Mouse (Mus musculus) lung, postnatal 14 days (tissue): Measurements from ENCODE around the gene Traf5.

Experiments used
- DNase-seq: peaks from one replicate; pipeline ENCODE4 v3.0.0; 2021

Traf5 gene

DNA sequence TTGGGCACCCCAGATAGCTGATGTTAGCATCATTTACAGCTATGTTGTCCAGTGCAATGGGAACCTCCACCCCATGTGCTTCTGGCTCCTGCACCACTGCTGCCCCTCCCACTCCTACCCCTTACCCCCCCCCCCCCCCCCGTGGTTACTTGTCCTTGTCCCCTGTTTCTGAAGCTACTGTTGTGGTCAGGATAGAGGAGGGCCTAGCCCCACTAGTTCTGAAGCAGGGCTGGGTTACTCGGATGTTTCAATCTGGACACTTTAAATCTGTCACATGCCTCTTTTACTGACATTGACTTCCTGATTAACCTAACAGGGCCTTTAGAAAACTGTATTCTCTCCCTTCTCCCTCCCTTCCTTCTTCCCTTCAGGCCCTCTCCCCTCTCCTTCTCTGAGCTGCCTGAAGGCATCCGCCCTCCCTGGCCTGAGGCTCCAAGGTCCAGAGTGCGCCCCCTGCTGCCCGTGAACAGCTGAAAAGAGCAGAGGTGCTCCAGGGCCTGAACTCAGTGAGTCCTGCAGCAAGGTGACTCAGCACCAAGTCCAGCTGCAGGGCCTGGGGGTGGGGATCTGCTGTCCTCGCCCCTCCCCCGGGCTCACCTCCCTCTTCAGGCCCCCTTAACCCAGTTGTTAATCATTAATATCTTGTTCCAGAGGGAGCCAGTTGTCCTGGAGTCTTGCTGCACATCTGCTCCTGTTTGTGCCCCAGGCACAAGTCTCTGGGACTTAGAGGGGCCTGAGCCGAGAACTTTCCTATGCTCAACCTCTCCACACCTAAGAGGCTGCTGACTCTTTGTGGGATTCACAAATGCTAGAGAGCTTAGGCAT, 128.2 kb downstream of the Traf5 start:
- peak; percentile 94 for DNase-seq

DNA sequence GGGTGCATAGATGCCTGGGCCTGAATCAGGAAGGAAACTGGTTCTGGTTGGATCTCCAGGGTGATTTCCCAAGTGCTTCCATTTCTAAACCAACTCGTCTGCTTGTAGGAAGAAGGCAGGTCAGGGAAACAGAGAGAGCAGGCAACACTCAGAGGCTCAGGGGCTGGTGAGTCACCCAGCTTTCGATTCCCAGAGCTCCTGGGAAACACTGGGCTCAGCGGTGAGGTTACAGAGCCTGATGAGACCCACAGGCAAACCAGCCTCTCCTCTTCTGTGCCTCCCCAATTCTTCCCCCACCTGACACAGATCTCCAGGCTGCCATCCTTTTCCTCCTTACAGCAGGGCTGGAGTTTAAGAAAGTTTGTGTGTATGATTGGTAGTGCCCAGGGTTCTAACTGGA, 128.9 kb downstream of the Traf5 start:
- no peak for DNase-seq

DNA sequence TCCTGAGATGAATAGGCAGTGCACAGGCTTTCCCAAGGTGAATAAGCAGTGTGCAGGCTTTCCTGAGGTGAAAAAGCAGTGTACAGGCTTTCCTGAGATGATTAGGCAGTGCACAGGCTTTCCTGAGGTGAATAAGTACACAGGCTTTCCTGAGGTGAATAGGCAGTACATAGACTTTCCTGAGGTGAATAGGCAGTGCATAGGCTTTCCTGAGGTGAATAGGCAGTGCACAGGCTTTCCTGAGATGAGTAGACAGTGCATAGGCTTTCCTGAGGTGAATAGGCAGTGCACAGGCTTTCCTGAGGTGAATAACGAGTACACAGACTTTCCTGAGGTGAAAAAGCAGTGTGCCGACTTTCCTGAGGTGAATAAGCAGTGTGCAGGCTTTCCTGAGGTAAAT, 131.4 kb downstream of the Traf5 start:
- DNase-seq: no peak

DNA sequence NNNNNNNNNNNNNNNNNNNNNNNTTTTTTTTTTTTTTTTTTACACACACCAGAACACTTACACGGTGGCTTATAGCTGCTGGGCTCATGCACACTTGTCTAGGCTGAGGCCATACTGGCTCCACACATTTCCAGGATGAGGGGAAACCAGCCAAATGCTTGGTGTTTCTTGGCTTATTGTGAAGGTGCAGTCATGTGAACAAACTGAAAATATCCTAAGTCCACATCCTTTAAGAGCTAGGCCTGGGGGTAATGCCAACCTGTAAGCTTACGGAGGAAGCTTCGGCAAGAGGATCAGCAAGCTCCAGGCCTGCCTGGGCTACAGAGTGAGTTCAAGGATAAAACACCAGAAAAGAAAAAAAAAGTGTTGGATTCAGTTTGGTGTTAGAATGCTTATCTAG, 135.0 kb downstream of the Traf5 start:
- no peak for DNase-seq

DNA sequence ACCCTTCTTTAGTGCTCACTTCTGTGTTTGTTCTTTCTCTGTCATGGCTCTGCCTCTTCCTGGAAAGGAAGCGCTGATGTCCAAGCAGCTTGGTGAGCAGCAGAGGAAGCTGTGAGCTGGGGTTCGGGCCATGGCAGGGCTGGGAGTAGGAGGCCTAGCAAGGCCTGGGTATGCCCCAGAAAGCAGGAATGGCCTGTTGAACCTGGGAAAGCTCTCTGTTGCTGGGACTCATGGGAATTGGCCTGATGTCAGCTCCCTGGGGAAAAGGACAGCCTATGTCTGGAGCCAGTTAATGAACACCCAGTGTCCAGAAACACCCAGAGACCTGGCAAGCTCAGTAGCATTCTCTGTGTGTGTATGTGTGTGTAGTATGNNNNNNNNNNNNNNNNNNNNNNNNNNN, 135.5 kb downstream of the Traf5 start:
- DNase-seq: no peak

DNA sequence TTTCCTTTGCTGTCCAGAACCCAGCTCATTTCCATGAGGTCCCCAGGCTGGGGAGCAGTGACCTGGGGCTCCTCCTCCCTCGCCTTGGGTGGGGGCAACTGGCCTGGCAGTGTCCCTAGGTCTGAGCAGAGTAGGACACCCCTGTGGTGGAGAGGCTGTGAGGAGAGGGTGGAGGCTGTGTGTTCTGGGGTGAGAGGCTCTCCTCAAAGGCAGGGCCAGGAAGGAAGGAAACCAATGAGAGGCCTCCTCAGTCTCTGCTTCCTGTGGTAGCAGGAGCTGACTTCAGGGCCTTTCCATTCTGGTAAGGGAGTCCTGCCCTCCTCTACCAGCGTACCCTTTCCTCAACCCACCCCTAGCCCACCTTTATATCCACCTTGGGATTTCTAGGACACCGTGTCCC, 136.1 kb downstream of the Traf5 start:
- peak; percentile 43 for DNase-seq

DNA sequence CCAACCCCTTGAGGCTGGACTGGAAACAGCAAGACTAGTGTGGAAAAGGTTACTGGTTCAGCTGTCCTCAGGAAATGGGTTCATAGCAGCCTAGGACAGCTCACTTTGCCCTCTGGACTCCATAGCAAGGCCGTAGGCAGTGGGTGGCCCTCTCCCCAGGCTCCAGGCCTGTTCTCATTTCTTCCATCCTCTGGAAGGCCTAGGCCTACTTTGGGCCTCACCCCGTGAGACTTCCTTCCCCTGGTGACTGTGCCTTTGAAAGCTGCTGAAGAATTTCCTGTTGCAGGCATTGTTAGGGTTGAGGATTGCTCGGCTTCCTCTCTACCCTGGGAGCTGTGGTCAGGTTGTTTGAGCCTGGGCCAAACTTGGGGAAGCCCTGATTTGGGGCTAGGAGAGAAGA, 137.3 kb downstream of the Traf5 start:
- peak; percentile 58 for DNase-seq

DNA sequence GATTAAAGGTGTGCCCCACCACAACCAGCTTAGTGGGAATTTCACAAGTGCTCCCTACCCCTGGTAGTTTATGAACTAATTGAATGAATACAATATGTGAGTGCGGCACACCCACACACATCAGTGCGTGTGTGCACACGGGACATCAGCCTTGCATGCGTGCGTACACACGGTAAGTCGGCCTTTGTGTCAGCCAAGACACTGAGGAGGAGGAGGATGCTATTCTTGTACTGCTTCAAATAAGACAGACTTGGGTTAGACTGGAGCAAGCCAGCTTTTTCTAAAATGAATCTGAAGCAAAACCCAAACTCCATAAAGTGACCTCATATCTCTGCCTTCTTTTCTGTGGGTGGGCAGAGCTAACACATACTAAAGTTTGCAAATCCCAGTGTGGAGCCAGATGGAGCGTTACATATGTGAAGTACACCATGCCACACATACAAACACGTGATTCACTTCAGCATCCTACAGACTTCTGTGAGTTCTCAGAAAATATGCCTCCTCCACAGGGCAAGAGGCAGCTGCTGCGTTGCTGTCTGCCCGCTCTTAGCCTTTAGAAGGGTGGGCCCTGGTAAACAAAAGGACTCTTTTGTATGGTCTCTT, 139.5 kb downstream of the Traf5 start:
- DNase-seq: no peak

DNA sequence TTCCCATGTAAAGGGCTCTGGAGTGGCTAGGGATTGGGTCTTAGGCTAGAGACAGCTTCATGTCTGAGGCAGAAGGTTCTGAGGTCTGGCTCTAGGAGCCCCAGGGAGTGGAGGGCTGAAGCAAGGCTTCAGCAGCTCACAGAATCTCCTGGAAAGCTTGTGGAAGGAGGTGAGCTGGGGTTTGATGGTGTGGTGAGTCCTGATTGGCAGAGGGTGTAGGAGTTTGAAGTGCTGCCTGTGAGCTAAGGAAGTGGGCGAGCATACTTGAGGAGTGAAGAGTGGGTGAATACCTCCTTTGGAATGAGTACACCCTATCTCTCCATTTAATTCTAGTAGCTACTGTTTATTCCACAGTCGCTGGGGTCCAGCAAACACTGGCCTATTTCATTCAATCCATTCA, 141.7 kb downstream of the Traf5 start:
- DNase-seq: no peak

DNA sequence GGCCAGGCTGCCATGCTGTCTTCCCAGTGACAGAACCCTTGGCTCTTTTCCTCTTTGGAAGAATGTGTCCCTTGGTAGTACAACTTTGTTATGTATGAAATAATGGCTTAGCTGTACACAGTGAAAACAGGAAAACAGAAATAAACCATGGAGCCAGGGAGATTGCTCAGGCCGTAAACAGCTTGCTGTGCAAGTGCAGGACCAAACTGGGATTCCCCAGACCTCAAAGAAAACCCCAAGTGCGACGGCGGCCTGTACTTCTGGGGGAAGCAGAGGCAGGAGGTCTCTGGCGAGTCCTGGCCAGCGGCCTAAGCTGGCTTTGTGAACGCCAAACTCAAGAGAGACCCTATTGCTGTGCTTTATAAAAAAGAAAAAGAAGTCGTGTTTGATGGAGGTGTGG, 143.8 kb downstream of the Traf5 start:
- no peak for DNase-seq

DNA sequence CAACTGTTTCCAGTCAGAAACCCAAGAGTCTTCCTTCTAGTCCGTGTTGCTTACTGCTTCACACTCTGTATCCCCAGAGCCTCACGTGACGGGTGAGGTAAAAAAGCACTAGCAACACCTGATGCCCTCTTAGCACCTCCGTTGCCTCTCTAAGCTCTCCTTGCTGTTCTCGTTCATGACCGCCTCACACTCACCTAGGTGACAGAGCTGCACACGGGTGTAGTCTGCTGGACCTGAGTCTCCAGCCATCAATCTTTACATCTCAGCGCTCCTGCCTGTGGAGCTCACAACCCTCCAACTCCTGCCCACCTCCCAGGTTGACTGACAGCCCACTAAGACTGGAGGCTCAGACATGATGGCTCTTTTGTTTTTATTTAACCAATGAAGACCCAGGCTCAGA, 144.6 kb downstream of the Traf5 start:
- DNase-seq: no peak
